Mouse (Mus musculus): ENCODE data around the gene Coq5. TPM values are rescaled to one million over a fixed set of nuclear protein-coding genes. Genes with fewer than 3 reads are reported as not detected.

Coq5 gene
- polyA plus RNA-seq, 1 experiment: 15.4 TPM

DNA sequence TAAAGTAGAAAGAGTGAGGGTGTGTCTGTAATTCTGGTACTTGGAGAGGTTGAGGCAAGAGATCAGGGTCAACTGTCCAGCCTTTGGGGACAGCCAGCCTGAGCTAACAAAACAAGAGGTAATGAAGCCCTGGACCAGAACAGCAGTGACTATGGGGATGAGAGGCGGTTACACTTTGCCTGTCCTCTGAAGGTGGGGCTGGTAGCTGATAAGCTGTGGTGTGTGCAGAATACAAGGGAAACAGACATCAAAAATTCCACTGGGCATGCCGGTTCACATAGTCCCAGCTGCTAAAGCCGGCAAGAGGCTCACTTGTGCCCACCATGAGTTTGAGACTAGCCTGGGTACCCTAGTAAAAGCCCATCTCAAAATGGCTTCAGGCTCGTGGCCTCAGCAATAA is 32.9 kb downstream of the Coq5 start:
- DNase-seq (ENCODE audit: low read depth): no peak

DNA sequence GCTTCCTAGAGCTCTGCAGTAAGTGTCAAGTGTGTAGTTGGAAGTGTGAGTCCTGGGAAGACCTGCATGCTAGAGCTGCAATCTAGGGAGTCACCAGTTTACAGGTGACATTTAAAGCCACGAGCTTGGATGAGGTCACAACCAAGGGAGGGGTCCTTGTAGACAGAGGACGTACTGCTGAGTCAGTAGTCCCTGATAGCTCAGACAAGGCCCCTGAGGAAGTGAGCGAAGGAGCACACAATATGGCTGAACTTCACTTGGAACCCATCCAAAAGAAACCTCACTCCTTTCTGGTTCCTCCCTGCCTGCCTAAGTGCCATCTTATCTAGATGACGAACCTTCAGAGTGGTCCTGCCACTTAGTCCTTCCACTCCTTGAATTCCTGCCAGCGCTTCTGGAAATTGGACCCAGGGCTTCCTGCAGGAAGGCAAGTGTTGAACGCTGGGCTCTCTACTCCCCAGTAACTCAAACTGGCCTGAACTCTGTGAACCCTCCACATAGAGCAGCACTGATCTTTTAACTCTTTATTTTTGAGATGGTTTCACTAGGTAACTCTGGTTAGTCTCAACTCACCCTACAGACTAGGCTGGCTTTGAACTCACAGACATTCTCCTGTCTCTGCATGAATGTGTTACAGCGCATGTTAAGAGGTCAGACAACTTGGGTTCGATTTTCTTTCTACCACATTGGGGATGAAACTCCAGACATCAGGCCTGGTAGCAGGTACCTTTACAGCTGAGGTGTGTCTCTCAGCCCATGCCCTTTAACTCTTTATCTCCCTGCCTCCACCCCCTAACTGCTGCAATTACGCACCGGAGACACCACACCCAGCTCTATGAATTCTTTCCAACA is 33.6 kb downstream of the Coq5 start:
- DNase-seq (ENCODE audit: low read depth): no peak

DNA sequence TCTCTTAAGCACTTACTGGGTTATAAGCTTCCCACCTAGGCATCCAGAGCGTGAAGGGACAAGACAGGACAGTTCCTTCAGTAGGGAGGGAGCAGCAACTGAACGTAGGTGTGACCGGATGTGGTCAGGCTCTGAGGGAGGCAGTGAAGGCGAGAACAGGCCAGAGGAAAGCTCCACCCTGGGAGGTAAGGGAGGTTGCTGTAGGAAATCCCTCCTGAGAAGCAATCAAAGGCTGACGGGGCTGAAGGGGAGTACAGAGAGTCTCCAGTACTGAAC is 34.1 kb downstream of the Coq5 start:
- no peak for DNase-seq (ENCODE audit: low read depth)

DNA sequence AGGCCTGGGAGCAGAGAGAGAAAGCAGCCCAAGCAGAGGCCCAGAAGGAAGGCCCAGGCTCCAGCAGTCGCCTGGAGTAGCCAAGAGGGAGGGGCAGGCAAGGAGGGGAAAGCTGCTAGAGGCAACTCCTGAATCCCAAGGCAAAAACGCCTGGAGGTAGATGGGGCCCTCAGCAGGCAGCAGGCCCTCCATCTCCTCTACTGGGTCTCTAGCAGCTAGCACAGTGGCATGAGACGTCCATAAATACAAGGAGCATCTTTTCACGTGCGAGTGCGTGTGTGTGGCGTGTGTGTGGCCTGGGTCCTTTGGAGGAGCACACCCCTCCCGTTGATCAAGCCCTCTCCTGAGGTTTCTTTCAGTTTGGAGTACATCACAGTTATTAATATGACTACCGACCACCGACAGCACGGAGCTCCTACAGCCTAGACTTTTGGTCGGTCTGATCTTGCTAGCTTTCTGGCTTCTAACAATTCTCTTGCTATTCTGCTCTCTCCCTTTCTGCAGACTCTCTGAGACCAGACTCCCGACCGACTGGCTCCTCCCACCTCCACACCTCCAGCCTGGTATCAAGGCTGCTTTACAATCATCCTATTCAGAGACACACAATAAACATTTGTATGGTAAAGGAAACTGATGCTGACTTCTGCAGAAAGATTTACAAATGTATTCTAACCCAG is 37.6 kb downstream of the Coq5 start:
- no peak for DNase-seq (ENCODE audit: low read depth)

DNA sequence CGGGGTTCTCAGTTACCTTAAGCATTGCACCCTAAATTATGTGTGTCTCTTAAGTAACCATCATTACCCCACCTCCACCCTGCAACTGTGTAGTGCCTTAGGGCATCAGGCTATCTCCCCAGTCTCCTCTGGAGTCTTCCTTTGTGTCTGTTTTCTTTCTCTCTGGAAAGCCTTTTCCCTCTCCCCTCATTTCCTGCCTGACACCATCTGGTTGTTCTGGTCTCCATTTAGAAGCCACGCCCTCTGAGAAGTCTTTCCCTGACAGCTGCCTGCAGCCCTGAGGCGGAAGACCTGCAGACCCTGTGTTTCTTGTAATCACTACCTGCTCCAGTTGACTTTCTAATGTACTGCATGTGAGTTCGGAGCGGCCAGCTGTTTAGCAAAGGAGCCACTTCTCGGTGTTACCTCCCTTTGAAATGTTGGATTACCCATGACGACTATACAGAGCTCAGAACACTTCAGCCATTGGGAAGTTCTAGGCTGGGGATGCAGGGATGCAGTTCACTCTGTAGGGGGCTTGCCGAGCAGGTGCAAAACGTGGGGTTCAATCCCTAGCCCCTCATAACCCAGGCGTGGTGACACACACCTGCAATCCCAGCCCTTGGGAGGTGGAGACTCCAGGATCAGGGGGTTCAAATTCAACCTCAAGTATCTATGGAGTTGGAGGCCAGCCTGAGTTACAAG is 38.3 kb downstream of the Coq5 start:
- no peak for DNase-seq (ENCODE audit: low read depth)

DNA sequence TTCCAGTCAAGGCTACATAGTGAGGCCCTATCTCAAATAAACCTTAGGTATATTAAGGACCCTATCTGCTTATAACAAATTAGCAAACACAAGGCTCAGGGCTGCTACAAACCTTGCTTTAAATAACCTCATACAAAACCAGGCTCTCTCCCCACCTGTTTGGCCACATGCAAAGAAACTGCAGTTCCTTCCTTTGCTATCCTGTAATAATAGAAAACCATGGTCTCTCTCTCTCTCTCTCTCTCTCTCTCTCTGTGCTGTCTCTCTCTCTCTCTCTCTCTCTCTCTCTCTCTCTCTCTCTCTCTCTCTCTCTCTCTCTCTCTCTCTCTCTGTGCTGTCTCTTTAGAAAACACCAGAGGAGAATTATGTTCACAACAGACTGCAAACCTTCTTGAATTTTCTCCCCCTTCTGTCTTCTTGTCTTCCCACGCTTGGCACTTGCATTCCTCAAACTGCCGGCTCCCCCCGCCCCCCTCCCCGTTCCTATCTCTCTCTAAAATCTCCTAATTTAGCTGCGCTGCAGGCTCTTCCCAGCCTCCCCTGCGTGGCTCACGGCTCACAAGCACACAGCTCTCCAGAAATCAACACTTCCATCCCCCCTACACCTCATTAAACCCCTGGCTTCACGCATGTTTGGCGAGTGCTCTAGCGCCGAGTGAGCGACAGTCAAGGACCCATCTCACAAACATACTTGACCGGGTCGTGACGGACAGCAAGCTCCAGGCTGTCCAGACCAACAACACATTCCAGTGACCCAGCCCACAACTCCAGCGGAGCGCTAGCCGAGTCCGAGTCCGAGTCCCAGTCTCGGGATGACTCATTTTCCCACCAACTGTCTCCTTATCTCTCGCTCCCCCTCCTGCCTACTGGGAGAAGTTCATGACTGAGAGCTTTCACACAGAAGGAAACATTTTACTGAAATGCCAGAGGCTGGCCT is 39.8 kb downstream of the Coq5 start:
- DNase-seq (ENCODE audit: low read depth): no peak

DNA sequence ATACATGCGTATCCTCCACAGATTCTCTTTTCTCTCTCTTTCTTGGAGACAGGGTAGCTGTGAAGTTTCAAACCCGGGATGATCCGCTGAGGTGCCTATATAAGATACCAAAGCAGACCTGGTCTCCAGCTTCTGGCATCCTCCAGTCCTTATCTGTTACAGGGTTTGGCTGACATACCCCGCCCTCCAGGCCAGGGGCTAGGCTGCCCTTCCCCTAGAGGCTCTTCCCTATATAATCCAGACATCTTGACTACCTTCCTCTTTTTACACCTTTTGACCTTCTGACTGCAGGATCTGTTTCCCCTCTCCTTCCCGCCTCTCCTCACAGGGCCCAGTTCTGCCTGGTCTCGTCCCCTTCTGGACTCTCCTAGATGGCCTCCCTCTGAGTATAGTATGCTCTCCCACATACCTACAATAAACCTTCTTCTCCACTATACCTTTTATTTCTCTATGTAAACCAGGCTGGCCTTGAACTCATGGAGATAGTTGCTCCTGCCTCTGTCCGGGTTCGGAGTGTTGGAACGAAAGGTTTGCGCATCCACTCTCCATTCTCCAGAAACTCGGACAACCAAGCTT is 46.9 kb downstream of the Coq5 start:
- no peak for DNase-seq (ENCODE audit: low read depth)

DNA sequence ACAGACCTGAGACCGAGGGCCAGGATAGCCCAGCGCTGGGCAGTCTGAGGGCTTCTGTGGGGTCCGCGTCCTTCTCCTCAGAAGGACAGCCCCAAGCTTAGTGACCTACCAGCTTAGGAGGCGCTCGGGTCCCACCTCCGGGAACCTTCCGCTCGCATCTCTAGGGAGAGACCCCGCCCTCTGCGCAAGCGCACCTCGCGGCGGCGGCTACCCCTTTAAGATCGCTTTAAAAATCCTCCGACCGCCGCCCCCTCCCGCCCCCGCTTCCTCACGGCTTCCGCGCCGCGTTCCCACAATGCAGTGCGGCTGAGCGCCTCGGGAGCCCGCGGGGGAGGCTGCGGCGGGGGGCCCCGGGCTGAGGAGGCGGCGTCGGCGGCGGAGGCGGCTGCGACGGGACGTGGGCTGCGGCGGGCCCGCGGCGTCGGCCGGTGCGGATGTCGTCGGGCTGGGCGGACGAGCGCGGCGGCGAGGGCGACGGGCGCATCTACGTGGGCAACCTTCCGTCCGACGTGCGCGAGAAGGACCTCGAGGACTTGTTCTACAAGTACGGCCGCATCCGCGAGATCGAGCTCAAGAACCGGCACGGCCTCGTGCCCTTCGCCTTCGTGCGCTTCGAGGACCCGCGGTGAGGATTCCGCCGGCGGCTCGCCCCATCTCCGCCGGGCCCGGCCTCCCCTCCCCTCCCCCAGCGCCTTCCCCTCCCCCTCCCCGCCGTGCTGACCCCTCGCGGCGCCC is 47.6 kb downstream of the Coq5 start, which contains the start of gene Srsf9:
TSS of gene Srsf9 (plus strand) at position 303 of the 735 bp plus-strand sequence.
- no peak for DNase-seq (ENCODE audit: low read depth)

DNA sequence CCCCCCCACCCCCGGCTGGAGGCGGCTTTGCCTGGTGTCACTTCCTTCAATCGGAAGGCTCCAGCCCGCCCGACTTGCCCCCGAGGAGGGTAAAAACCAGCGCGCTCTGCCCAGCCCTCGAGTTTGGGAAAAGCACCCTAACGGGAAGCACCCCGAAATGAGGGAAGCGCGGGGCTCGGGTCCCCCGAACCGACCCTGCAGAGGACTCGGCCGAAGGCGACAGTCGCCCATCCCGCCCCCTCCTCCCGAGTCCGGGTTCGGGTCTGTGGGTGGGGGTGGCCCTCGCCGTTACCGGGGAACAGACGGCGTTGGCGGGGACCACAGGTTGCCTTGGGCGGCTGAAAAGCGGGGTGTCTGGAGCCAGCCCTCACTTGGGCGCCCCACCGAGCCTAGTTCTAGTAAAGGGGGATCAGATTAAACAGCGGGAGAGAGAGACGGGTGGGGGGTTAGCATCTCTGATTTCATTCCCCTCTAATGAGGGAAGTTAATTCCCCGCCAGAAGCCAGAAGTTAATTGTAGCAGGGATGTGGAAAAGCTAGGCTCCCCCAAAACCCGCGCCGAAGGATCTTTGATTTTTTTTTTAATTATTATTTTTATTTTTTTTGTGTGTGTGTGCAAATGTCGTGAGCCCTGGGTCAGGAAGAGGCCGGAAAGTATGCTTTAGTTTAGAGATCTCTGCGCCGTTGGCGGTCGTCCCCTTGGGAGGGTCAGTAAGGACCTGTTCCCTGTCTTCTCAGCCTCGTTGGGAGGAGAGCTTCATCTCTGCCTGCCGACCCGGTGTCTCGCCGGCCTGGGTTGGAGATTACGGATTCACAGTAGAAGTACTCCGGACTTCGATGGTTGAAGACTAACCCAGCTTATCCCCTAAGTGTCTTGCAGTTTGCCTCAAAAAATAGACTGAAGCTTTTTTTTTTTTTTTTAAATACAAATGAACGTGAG is 48.4 kb downstream of the Coq5 start:
- DNase-seq (ENCODE audit: low read depth): no peak

DNA sequence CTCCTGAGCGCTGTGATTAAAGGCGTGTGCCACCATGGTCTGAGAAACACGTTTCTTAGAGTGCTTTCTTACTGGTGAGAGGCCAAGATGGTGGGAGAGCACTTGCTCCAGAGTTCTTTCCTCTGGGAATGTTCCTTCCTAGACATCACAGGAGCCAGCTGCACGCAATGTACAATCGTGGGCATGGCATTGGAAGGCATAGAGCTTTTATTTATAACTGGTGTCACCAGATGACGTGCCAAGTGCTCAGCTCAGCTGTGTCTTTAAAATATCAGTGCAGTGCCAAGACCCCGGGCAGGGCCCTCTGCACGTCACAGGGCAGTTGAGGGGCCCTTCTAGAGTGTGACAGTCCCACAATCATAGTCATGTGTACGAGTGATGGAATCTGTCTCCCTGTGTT is 51.5 kb downstream of the Coq5 start:
- DNase-seq (ENCODE audit: low read depth): no peak

DNA sequence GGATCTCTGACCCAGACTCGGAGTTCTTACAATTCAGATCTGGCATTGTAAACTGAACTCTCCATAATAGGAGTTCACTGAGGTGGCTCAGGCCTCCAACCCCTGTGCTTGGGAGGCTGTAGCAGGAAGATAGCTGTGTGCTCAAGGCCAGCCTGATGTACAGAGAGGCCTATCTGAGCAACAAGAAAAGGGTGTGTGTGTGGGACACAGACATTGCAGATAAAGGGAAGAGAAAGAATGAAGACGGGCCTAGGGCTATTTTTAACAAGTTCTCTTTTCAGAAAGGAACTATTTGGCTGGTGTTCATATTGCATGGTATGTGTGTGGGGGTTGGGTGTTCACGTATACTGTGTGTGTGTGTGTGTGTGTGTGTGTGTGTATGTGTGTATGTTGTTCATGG is 54.2 kb downstream of the Coq5 start:
- no peak for DNase-seq (ENCODE audit: low read depth)

DNA sequence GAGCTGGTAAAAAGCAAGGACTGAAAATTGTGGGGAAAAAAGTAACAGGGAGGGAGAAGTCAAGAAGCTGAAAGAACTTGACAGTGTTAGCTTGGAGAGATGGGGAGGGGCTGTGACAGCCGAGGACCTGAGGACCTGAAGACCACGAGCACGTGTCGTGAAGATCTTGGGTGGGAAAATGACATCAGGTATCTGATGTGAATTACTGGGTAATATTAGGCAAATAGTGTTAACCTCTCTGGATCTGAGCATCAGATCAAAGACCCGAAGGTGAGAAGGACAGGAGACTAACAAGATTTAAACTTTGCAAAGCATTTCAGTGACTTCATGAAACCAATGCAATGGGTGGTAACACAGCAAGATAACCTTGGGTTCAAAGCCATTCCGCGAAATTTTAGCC is 60.5 kb downstream of the Coq5 start:
- no peak for DNase-seq (ENCODE audit: low read depth)

DNA sequence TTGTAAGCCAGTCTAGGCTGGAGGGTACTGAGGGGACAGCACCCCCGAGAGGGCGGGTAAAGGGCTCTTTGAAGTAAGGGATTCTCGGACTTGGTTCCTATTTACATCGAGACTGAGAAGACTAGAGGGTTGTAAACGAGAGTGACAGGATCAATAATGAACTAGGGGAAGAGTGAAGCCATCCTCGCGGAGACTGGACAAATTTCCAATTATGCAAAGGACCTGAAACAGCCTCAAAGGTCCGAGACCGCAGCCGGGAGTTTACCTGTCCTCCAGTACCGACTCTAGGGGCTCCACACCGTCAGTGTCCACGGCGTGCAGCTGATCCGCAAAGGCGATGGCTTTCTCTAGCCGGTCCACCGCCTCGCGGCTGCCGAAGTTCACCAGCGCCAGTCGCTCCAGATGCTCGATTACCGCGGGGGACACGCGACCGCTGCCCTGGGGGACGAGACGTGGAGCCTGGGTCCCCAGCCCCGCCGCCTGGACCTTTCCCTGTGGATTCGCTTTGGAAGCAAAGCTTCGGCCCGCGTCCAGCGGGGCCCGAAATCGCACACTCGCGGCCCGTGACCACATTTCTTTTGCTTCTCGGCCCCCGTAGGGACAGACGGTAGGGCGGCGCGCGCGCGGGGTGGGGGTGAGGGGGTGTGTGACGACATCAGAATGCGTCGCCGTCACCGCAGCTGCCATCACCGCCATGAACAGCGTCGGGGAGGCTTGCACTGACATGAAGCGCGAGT is 61.3 kb downstream of the Coq5 start, which contains the start of the genes Gatc and Triap1:
TSS of gene Gatc (minus strand) at position 602 of the 737 bp plus-strand sequence.
TSS of gene Triap1 (plus strand) at position 649 of the 737 bp plus-strand sequence.
- no peak for DNase-seq (ENCODE audit: low read depth)

DNA sequence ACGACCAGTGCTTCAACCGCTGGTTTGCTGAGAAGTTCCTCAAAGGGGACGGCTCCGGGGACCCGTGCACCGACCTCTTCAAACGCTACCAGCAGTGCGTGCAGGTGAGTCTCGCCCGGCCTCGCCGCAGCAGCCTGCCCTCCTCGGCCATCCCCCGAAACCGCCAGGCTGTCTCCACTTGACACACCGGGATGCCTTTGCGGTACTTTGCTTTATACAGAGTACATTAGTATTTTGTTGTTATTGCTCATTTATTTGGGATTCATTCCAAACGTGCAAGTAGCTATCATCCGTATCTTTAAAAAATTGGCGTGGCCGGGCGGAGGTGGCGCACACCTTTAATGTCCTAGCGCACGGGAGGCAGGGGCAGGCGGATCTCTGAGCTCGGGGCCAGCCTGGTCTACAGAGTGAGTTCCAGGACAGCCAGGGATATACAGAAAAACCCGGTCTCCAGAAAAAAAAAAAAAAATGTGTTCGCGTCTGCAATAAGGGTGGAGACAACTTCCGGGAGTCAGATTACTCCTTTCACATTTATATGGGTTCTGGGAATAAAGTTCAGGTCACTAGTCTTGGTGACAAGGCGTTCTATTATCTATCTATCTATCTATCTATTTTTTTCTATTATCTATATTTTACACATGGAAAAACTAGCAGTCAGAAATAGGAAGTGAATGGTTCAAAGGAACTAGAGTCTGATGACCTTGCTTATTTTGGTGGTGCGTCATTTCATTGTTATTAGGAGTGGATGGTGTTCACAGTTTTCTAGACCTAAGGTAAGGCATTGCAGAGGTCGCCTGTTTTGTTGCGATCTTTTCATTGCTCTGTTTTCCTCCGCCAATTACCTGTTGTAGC is 62.1 kb downstream of the Coq5 start:
- no peak for DNase-seq (ENCODE audit: low read depth)
